Mouse (Mus musculus): ENCODE measurements around the gene Msrb2. TPM values are rescaled to one million over a fixed set of nuclear protein-coding genes. Genes with fewer than 3 reads are reported as not detected.

Gene Msrb2
- 8.5 TPM for total RNA-seq (2023)

DNA sequence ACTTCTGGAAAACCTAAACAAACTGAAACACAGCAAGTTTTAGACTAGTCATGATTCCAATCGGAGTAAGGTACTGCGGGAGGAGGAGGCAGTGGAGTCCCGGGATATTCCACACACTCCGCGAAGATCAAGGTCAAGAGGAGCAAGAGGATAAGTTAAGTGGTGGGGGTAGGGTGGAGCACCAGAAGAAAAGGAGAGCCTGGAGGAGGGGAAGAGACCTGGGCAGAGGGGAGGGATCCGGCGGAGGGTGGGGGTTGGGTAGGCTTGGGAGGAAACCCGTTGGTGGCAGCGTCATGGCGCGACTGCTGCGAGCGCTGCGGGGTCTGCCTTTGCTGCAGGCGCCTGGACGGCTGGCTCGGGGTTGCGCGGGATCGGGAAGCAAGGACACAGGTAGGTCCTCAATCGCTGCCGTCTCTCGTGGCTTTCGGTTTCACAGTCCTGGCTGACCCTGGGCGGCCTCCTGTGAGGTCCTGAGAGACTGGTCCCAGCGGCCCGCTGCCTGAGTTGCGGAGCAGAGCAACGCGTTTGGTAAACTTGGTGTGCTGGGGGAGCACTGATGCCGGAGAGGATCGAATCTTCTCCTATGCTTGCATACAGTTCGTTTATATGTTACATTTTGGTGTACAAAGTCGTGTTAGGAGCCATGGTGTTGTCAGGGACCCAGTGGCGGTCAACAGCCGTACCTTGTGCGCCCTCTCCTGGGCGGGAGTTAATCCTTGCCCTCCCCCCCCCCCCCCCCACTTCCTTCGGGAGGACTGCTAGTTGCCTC lies at the start of gene Msrb2:
Msrb2 (plus strand) TSS at position 51 of the 769 bp plus-strand sequence.

Other genes with a start within 250 kb of the Msrb2 start
- 0.41 TPM for gene Armc3, start 172.1 kb upstream of the Msrb2 start, total RNA-seq (2023)
- not detected for gene Ptf1a, start 74.2 kb downstream of the Msrb2 start, total RNA-seq (2023)
- not detected for gene 4921504E06Rik, start 182.5 kb downstream of the Msrb2 start, total RNA-seq (2023)